Mouse (Mus musculus) liver, adult 2 months (tissue): ENCODE measurements at regions not wholly inside any gene's neighbourhood (a gene's known extent, or its start where the extent isn't known, plus 50 kb on each side); places are given as distances from the start of the nearest gene placed in this dataset.

ENCODE experiments used
- CTCF ChIP-seq: fragments of 200-500 bp; IDR thresholded peaks from 2 replicates; pipeline ENCODE4 v1.5.1; 2011; ENCODE audit warnings: low read depth, low read length, control low read depth
- POLR2A ChIP-seq: fragments of 200-500 bp; IDR thresholded peaks from 2 replicates; pipeline ENCODE4 v1.6.1; 2011; ENCODE audit warnings: low read length, control low read depth; ENCODE audit not compliant: insufficient read depth; ENCODE audit errors: extremely low read depth

- TF ChIP-seq CTCF (no peak), POLR2A (no peak)
Observed at GRCm38 (mm10) chr7:130047293-130048034, 455.8 kb downstream of the Wdr11 start.
